9 mouse cellular contexts compared by ENCODE assay signal in the genomic region with DNA sequence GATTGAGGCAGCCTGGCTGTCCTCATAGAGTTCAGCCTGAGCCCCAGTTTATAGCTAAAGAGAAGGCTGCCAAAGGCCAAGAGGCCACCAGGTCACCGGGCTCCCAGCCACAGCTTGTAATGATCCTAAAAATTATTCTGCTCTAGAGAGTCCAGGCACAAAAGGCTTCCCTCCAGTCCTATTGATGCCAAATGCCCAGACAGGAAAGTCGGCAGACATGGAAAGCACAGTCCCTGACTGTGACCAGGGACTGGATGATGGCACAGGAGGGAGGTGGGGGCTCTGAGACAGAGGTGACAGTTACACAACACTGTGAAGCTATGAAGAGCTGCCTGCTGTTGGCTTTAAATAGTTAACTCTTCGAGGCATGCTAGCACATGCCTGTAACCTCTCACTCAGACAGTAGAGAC.
DNase-seq lines count a peak whose midpoint lies in the region; ATAC-seq lines count a peak whose summit lies in the region.
"Had no signal": no experiment of that assay in that cellular context is flagged by ENCODE, and none has a peak within 500 bp of the region (broad histone marks: within the 10 kb centered on the region; RNA-seq: fewer than 3 reads in every experiment).

No protein-coding gene starts in this region.

- H3K9ac ChIP-seq in midbrain, embryonic 15.5 days: no peak overlapping the region
- H3K9ac ChIP-seq in midbrain, embryonic 11.5 days (ENCODE audit: low read length): no peak overlapping the region
- no peak overlapping the region for H3K9ac ChIP-seq in midbrain, embryonic 16.5 days (ENCODE audit: low read depth, low read length)
- H3K9ac ChIP-seq: limb, embryonic 13.5 days had no signal

- no peaks in the 10 kb centered on the region for H3K36me3 ChIP-seq in midbrain, embryonic 15.5 days (replicated peaks)
- H3K36me3 ChIP-seq in midbrain, embryonic 11.5 days (ENCODE audit: control insufficient read depth, insufficient read depth, low read length): no peaks in the 10 kb centered on the region
- no peaks in the 10 kb centered on the region for H3K36me3 ChIP-seq in midbrain, embryonic 16.5 days (ENCODE audit: control insufficient read depth, insufficient read depth, low read length)

- H3K4me3 ChIP-seq in midbrain, embryonic 15.5 days: no peak overlapping the region
- H3K4me3 ChIP-seq in midbrain, embryonic 11.5 days (ENCODE audit: low read depth, low read length): no peak overlapping the region
- H3K4me3 ChIP-seq in midbrain, embryonic 16.5 days (ENCODE audit: low read depth, low read length): no peak overlapping the region
- H3K4me3 ChIP-seq: limb, embryonic 13.5 days had no signal

- WGBS in midbrain, embryonic 15.5 days: 35% methylated on average over 3 of the region's 3 CpGs
- 34% methylated on average over 3 of the region's 3 CpGs for WGBS in midbrain, embryonic 11.5 days
- 38% methylated on average over 3 of the region's 3 CpGs for WGBS in midbrain, embryonic 16.5 days

- DNase-seq in cerebellum, postnatal 14 days: peak; percentile 26 to 27
- no peak for DNase-seq in cerebellum, adult 11-12 months
- no peak for DNase-seq in midbrain, embryonic 11.5 days (ENCODE audit: low spot score, missing footprints)
- peak; percentile 75 to 82 for DNase-seq in kidney, adult 8-10 months
- DNase-seq in c-Kit-positive CD71-positive TER-119-positive erythroid progenitor cells, embryonic 14.5 days (ENCODE audit: low spot score): no peak
- DNase-seq in natural killer cell, adult 2 months (ENCODE audit: low spot score in 2 of 2): no peak

- no peaks in the 10 kb centered on the region for H3K4me1 ChIP-seq in midbrain, embryonic 15.5 days
- peaks cover 15% of the 10 kb centered on the region for H3K4me1 ChIP-seq in midbrain, embryonic 11.5 days (ENCODE audit: control insufficient read depth, insufficient read depth, low read length)
- H3K4me1 ChIP-seq in midbrain, embryonic 16.5 days (ENCODE audit: control insufficient read depth, insufficient read depth, low read length): 0 out of 2 replicates have a peak, but pooled peaks cover 2% of the 10 kb centered on the region

- H3K27ac ChIP-seq in midbrain, embryonic 15.5 days: no peak overlapping the region
- H3K27ac ChIP-seq in midbrain, embryonic 11.5 days (ENCODE audit: low read depth, low read length): no peak overlapping the region; the same call in 1 of the 2 replicates
- no peak overlapping the region for H3K27ac ChIP-seq in midbrain, embryonic 16.5 days (ENCODE audit: low read length)
- H3K27ac ChIP-seq: limb, embryonic 13.5 days had no signal

- H3K9me3 ChIP-seq in midbrain, embryonic 15.5 days: no peaks in the 10 kb centered on the region
- H3K9me3 ChIP-seq in midbrain, embryonic 11.5 days (ENCODE audit: control insufficient read depth, low read length): no peaks in the 10 kb centered on the region
- H3K9me3 ChIP-seq in midbrain, embryonic 16.5 days (replicated peaks; ENCODE audit: control insufficient read depth, low read length, poor library complexity, severe bottlenecking): peaks cover 3% of the 10 kb centered on the region; the same call in 1 of the 2 replicates
- H3K9me3 ChIP-seq: limb, embryonic 13.5 days had no signal

- 0 out of 2 replicates have a peak, but pooled peaks have one; percentile 52 for ATAC-seq in midbrain, embryonic 15.5 days (replicated peaks)
- ATAC-seq in midbrain, embryonic 11.5 days (ENCODE audit: low FRiP score): no peak; the same call in 1 of the 2 replicates
- ATAC-seq in midbrain, embryonic 16.5 days: peak; percentile 44; the same call in 1 of the 2 replicates

- no peaks in the 10 kb centered on the region for H3K27me3 ChIP-seq in midbrain, embryonic 15.5 days (replicated peaks)
- H3K27me3 ChIP-seq in midbrain, embryonic 11.5 days (ENCODE audit: control insufficient read depth, insufficient read depth, low read length): no peaks in the 10 kb centered on the region
- H3K27me3 ChIP-seq in midbrain, embryonic 16.5 days (ENCODE audit: control insufficient read depth, insufficient read depth, low read depth, low read length): no peaks in the 10 kb centered on the region
- H3K27me3 ChIP-seq: limb, embryonic 13.5 days had no signal

- no peak overlapping the region for H3K4me2 ChIP-seq in midbrain, embryonic 15.5 days
- H3K4me2 ChIP-seq in midbrain, embryonic 11.5 days: no peak overlapping the region
- no peak overlapping the region for H3K4me2 ChIP-seq in midbrain, embryonic 16.5 days (ENCODE audit: low read length)
- H3K4me2 ChIP-seq: limb, embryonic 13.5 days had no signal

Comparison
In these comparisons a context has a peak if more than half of its experiments do, and no peak if none do; other contexts are left out.
1. DNase-seq: peak in cerebellum, postnatal 14 days (2 of 2) and kidney, adult 8-10 months (2 of 2); none in cerebellum, adult 11-12 months (single experiment), midbrain, embryonic 11.5 days (single experiment), c-Kit-positive CD71-positive TER-119-positive erythroid progenitor cells, embryonic 14.5 days (single experiment) and natural killer cell, adult 2 months (0 of 2).